Mouse (Mus musculus): ENCODE results near the gene Tmem98. TPM values are rescaled to one million over a fixed set of nuclear protein-coding genes. Genes with fewer than 3 reads are reported as not detected.

Tmem98 gene
- polyA plus RNA-seq, 1 experiment = 15.5 TPM

DNA sequence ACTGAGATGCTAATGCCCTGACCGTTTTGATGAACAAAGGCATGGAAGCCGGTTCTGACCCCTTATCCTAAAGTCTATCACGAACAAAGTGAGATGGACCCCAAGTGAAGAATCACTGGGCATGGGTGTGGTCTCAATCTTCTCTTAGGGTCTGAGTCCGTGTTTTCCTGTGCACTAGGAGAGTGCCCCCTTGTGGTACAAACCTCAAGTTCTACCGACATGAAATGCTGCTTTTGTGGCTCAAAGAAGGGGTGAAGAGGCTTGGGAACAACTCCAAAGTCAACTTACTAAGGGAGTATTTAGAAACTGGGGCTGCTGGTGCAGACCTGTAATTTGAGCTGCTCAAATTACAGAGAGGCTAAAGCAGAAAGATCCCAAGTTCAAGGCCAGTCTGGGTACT lies 41.9 kb downstream of the Tmem98 start:
- DNase-seq (ENCODE audit: extremely low spot score in 1 of 2, low spot score in 1 of 2) = peak in 1 of 2 experiments; percentile 15

DNA sequence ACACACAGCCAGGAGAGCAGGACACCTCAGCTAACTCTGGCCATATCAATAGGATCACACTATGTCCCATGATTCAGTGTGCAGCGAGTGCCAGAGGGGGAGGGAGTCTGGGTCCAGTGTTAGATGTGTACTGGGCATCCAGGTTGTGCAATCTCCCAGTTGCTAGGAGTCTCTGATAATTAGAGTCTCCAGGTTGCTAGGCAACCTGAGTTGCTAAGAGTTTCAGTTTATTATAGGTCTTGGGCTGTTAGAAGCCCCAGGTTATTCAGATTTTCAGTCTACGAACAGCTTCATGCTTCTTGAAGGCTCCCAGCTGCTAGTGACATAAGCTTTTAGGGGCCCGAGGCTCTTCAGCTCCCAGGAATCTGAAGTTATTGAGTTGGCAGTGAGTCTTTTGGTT lies 43.0 kb downstream of the Tmem98 start:
- no peak for DNase-seq (ENCODE audit: extremely low spot score in 1 of 2, low spot score in 1 of 2)

DNA sequence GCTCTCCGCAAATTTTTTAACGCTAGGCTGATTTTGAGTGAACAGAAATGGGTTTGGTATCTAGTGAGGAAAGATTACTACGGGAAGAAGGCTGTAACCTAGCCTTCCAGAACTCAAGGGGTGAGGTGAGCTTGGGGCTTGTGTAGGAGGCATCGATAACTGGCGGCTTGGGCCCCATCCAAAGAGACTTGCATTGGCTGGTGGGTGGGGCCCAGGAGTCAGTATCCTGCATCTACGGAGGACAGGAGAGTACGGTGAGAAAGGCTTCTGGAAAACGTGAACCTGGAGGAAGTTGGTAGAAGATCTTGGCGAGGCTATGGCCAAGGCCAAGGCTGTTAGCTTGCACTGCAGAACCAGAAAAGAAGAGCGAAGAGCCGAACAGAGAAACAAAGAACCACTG lies 44.5 kb downstream of the Tmem98 start:
- no peak for DNase-seq (ENCODE audit: extremely low spot score in 1 of 2, low spot score in 1 of 2)

DNA sequence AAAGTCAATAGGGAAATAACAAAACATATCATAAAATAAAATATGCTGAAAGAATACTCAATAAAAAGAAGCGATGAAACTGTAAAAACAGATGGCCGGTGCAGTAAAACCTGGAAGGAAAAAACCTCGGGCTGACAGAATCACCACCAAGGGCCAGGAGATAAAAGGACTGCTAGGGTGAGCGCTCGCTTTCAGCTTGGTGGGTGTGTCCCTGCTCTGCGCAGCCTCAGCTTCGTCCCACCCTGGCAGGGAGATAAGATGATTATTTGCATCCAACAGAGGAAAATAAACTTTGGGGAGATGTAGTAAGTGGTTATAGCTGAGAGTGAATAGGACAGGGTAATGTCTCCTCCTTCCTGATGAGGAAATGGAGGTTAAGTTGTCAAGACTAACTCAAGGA lies 44.9 kb downstream of the Tmem98 start:
- no peak for DNase-seq (ENCODE audit: extremely low spot score in 1 of 2, low spot score in 1 of 2)

DNA sequence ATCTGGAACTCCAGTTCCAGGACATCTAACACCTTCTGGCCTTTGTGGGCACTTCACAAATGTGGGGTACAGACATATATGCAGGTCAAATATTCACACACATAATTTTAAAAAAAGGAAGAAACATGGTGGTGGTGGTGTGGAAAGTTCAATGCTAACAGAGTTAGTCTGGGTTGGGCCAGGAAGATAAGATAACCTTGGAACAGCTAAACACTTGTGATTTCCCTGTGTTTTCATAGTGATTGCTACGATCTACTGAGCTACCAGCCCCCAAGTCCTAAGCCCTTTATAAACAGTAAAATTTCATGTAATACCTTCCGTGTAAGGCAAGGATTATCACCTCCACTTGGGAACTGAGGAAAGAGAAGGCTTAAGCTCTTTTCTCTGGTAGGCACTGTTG lies 46.9 kb downstream of the Tmem98 start:
- DNase-seq (ENCODE audit: extremely low spot score in 1 of 2, low spot score in 1 of 2) = no peak

DNA sequence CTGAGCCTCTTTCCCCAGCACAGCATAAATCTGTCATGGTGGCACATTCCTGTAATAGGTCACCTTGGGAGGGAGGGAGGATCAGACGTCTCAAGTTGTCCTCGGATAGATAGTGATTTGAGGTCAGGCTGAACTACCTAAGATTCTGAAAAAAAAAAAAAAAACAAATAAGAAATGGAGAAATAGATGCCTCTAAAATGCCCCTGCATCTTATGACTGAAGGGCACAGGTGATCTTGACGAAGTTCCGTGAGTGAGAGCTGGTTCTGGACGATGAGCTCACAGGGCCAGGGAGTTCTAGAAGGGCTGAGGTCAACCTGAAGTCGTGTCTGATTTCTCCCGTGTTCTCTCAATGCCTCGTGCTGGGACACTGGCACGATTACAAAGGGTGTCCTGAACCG lies 48.1 kb downstream of the Tmem98 start, which contains the start of gene Spaca3:
Gene Spaca3 (plus strand): TSS at position 301 of the 400 bp plus-strand sequence.
- no peak for DNase-seq (ENCODE audit: extremely low spot score in 1 of 2, low spot score in 1 of 2)

DNA sequence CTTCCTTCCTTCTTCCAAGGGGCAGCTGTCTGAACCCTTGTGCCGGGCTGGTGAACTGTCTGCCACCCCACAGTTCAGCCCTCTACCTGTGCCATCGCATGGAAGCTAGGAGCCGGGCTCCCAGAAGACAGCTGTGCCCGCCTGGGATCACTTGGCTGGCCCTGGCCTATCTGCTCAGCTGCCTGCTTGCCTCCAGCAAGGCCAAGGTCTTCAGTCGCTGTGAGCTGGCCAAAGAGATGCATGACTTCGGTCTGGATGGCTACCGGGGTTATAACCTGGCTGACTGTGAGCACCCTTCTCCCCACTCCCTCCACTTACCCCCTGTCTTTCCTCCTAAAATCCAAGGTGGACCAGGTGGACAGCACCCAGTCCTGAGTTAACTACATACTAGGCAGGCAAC lies 53.0 kb downstream of the Tmem98 start:
- DNase-seq (ENCODE audit: extremely low spot score in 1 of 2, low spot score in 1 of 2) = no peak

DNA sequence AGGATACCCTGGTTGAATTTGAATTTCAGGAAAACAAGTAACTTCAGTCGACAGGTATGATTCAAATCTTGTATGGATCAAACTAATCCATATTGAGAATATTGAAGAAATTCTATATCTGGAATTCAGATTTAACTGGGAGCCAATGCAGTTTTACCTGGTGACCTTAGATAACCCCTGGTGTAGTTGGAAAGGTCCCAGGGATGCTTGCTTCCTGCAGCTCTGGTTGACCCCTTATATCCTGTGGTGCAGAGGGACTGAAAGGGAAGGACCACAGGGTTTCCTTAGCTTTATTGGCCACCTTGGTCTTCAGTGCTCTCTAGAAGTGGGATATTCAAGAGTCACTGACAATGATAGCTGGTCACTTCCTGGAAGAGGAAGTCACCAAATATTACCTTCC lies 58.1 kb downstream of the Tmem98 start:
- no peak for DNase-seq (ENCODE audit: extremely low spot score in 1 of 2, low spot score in 1 of 2)

Other genes starting within 250 kb of the Tmem98 start
- 6.2 and 7.2 TPM in 2 replicates for gene Myo1d, start 30.1 kb upstream of the Tmem98 start, polyA plus RNA-seq (2012; rRNA removed)
- not detected in 2 replicates for gene Spaca3, start 48.2 kb downstream of the Tmem98 start, polyA plus RNA-seq (2012; rRNA removed)

Measured in frontal cortex, adult 2 months (tissue).